Mouse (Mus musculus): Measurements from ENCODE around the gene Cdk13. TPM values are rescaled to one million over a fixed set of nuclear protein-coding genes. Genes with fewer than 3 reads are reported as not detected.
A peak's percentile ranks its signal among the peaks of the same experiment; 100 is the strongest.

The Cdk13 gene
- total RNA-seq (2021) = 10 to 100 TPM; 22.3 to 28.9 TPM

DNA sequence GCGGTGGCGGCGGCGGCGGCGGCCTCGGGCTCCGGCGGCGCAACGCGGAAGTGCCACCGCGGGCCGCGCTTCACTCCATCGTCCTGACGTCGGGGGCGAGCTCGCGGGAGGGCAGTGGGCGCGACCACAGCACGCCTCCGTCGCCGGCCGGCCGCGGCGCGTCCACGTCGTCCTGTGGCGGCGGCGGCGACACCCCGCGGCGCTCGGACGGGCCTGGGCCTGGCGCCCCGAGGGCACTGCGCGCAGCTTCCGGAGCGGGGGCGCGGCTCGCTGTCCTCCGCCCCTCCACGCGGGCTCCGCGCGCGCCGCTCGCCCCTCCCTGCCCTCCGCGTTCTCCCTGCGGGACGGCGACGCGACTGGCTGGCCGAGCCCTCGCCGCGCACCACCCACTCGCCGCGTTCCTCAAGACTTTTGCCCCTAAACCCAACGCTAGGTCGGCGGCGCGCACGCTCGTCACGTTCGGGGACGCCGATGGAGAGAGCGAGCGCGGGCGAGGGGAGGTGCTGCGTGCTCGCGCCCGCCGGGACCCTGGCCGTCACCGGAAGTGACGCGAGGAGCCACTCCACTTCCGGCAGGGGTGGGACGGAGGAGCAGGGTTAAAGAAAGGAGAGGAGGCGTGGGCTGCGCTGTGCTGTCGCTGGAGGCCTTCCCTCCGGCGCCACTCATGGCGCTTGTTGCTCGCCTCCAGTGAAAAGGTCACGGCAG lies at the start of gene Cdk13:
TSS of gene Cdk13 (minus strand) at position 189 of the 705 bp plus-strand sequence.
- intact Hi-C loops (cut with DNase I) = loop anchor here (2.0 to 5.0 kb wide), 3 partner anchors 38 to 137 kb away; partner anchors contain the start of genes Mplkip, Rala and Sugct
- peak; percentile 100 for DNase-seq (ENCODE audit: low spot score)

DNA sequence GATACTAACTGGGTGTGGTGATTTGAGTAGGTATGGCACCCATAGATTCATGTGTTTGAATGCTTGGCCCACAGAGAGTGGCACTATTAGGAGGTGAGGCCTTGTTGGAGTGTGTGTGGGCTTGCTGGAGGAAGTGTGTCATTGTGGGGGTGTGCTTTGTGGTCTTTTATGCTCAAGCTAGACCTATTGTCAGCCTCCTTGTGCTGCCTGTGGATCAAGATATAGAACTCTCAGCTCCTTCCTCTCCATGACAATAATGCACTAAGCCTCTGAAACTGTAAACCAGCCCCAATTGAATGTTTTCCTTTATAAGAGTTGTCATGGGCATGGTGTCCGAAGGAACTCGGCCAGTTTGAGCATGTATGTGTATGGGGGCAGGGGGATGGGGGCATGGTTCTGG lies 38.4 kb upstream of the Cdk13 start:
- DNase-seq (ENCODE audit: low spot score) = no peak
- intact Hi-C loops (cut with DNase I) = no loop called here

DNA sequence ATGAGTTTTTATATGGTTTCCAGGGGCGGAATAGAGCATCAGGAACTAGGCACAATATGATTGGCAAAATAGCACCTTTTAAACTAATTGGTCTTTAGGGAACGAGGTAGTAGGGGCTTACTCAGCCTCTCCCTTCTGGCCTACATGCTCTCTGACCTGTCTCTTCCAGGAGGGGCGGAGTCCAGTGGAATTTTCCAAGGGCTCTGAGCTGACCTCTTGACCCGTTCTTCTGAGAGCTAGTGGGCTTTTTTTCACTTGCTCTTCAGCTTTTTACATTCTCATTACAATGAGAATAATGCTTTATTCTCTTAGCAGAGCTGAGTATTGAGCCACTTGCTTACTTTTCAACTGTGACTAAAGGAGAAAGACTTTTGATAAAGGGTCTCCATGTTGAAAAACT lies 37.9 kb upstream of the Cdk13 start:
- intact Hi-C loops (cut with DNase I) = no loop called here
- DNase-seq (ENCODE audit: low spot score) = no peak

DNA sequence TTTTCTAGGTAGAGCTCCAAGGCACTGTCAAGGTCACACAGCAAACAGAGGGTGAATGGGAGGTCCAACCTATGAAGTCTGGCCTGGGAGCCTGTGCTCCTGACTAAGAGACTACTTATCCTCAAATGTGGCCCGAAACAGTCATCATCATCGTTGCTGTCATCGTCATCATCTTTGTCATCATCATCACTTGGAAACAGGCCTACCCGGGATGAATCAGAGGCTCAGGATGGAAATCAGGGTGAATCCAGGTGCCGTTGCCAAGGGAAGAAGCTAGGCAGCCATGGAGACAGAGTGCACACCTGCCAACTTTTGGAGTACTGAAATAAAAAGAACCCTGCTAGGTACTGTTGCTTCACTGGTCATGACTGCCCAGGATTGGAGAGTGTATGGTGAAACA lies 34.2 kb upstream of the Cdk13 start:
- intact Hi-C loops (cut with DNase I) = loop anchor here (2.0 kb wide), 1 partner anchor 144 kb away; no protein-coding TSS in a partner anchor
- no peak for DNase-seq (ENCODE audit: low spot score)

DNA sequence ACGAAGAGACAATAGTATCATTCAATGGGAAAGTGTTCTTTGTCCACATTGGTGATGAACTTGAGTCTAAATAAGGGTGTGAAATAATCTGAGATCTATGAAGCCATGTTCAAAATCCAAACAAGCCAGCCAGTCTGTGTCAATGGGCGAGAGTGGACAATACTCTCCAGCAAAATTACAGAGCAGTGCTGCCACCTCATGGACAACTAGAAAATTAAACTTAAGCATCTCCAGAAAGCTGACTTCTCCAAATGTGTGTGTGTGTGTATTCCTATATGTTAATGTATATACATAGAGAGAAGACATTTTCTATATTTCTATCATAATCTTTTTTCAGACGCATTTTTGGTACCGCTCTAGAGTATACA lies 33.6 kb upstream of the Cdk13 start:
- intact Hi-C loops (cut with DNase I) = loop anchor here (1.0 to 2.0 kb wide), 2 partner anchors 92 to 144 kb away; no protein-coding TSS in a partner anchor
- no peak for DNase-seq (ENCODE audit: low spot score)

DNA sequence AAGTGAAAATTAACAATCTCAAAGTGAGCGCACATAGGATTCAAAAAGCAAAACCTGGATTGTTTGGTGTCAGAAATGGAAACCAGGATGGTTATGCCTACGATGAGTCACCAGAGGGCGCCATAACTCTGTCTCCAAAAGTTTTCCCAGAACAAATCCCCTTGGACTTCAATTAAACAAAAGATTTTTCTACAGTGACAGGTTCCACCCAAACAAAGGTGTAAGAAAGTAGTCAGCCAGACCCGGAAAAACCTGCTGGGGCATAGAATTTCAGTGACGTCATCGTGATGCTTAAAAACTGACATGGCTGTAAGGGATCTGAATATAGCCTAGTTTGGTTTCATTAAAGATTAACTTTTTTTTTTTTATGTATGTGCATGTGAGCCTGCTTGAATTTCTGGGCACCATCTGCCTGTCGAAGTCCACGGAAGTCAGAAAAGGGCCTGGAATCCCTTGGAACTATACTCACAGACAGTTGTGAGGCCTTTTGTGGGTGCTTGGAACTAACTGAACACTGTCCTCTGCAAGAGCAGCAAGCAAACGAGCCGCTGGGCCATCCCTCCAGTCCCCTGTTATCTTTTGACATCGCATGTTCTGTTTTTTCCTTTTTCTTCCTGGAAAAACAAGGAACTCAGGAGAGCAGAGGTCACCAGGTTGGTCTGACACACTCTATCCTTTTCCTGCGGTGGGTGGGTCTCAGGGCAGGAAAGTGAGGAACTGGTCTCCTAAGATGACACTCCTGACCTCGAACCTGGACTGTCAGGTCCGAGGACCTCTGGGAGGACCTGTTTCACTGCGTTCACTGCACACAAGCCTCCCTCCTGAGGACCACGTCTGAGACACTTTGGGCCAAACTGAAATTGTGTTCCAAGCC lies 33.0 kb upstream of the Cdk13 start:
- intact Hi-C loops (cut with DNase I) = loop anchor here (1.0 to 2.0 kb wide), 2 partner anchors 92 to 145 kb away; no protein-coding TSS in a partner anchor
- no peak for DNase-seq (ENCODE audit: low spot score)

DNA sequence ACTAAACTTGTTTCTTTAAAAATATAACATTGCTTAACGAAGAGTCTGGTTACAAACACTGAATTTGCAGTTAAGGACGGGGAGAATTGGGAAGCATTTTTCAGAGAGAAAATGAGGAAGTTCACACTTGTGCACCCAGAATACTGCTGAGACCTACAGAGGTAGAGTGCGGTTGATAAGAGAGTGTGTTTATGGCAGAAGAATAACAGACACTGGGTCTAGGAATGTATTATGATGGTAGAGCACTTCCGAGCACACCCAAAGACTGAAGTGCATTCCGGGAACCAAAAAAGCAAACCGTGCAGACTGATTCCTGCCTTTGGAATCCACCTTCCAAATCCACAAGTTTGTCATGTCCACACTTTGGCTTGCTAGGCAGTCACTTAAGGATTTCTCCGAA lies 31.9 kb upstream of the Cdk13 start:
- DNase-seq (ENCODE audit: low spot score) = no peak
- intact Hi-C loops (cut with DNase I) = no loop called here

DNA sequence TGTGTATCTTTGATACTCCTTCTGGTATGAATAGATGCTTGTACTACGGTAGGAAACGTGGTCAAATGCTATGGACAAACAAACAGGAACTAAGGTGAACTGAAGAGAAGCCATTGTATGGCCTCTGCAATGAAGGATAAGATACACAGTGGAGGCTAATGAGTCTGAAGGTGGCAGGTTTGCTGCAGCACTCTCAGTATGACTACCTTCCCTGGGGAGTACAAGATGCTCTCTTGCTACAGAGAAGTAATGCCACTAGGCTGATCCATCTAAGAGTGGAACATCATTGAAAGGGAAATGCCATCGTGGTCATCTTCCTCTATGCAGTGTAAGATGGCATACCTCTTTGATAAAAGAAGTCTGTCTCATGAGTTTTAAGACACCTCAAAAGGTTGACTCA lies 28.0 kb upstream of the Cdk13 start:
- intact Hi-C loops (cut with DNase I) = no loop called here
- DNase-seq (ENCODE audit: low spot score) = no peak

DNA sequence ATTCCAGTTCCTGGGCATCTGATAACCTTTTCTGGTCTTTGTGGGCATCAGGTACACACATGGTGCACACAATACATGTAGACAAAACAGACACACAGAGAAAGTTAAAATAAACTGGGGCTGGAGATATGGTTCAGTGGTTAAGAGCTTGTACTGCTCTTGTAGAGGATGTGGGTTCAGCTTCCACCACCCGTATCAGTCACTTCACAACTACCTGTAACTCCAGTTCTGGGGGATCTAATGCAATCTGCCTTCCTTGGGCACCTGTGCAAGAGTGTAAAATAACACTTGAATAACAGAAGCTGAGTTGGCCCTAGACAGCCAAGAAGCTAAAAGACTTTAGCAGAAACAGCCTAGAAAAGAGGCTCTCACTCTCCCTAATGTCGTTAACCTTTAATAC lies 12.3 kb upstream of the Cdk13 start:
- intact Hi-C loops (cut with DNase I) = no loop called here

DNA sequence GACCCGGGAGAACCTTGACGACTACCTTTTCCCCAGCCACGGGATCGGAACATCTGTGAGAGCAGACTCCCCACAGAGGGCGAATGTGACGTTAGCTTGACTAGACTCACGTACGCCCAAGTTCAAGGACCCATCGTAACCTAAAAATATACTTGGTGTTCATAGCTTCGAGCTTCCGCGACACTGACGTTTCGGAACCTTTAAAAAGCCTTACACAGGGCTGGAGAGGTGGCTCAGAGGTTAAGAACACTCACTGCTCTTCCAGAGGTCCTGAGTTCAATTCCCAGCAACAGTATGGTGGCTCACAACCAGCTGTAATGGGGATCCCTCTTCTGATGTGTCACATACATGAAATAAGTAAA lies 698 bp upstream of the Cdk13 start:
- DNase-seq (ENCODE audit: low spot score) = no peak
- intact Hi-C loops (cut with DNase I) = loop anchor here (2.0 to 5.0 kb wide), 2 partner anchors 111 to 137 kb away; partner anchors contain the start of genes Mplkip, Rala and Sugct

More for the DNA sequence above, 12.3 kb upstream of the Cdk13 start:
- no peak for DNase-seq (ENCODE audit: low spot score)

DNA sequence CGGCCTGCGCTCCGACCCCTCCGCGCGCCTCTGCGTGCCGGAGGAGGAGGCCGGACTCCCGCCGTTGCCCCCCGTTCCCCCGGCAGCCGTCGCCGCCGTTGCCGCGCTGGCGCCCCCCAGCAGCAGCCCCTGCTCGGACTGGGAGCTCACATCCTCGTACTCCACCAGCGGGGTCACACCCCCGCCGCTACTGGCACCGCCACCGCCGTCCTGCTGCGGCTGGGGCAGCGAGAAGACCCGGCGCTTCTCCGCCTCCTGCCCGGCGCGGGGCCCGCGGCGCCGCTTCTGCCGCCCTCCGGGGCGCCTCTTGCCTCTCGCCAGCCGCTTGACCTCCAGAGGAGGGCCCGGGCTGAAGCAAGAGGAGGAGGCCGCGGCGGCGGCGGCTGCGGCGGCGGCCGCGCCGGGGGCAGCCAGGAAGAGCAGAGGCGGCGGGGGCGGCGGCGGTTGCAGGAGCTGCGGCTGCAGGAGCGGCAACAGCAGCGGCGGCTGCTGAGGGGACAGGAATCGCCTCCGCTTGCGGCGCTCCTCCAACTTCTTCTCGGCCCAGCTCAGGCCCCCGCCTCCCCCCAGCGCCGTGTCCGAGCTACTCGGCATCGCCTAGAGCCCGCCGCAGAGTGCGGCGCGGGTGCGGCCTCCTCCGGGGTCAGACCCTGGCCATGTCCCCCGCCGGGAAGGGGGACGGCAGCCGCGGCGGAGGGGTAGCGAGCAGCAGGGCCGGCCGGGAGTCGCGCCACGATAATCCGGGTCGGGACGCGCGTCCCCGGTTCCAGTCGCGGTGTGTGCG lies 647 bp downstream of the Cdk13 start:
- DNase-seq (ENCODE audit: low spot score) = peak; percentile 6
- intact Hi-C loops (cut with DNase I) = loop anchor here (2.0 to 5.0 kb wide), 2 partner anchors 37 to 109 kb away; partner anchors contain the start of genes Mplkip and Sugct

DNA sequence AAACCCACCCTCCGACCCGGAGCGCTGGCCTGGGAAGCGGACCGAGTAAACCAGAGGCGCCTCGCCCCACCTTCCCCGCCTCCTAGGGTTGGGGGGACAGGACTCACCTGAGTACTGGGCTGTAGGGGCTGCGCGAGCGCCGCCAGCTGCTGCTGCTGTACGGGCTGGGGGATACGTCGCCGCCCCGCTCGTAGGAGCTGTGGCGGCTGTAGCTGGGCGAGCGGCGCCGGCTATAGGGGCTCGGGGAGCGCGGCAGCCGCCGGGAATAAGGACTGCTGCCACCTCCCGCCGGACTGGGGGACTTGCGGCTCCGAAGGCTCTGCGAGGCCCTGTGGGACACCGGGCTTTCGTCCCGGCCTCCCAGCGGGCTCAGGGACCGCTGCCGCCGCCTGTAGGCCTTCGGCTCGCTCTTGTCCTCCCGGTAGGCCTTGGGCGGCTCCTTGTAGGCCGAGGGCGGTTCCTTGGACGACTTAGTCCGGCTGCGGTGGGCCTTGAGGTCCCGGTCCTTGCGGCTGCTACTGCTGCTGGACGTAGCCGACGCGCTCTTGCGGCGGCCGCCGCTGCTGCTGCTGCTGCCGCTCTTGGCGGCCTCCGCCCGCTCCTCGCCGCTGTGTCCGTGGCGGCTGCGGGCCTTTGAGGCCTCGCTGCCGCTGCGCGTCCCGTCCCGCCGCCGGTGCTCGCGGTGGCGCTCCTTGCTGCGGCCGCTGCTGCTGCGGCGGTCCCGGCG lies 1.4 kb downstream of the Cdk13 start:
- DNase-seq (ENCODE audit: low spot score) = peak; percentile 63
- intact Hi-C loops (cut with DNase I) = loop anchor here (1.0 to 5.0 kb wide), 3 partner anchors 36 to 109 kb away; partner anchors contain the start of genes Mplkip and Sugct

DNA sequence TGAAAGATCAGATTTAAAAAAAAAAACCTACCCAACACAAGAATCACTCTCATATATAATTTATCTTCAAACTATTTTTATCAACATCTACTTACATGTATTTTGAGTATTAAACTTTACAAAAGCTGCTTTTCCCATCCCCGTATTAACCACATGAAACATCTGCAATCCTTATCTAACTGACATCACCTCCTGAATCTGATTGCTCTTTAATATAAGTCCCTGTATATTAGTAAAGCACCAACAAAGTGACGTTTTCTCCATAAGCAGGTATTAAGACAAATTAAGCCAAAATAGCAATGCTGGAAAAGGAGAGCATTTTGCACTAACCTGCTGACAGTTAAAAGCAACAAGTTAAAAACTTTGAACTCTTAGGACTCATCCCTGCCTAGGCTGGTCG lies 2.0 kb downstream of the Cdk13 start:
- DNase-seq (ENCODE audit: low spot score) = no peak
- intact Hi-C loops (cut with DNase I) = loop anchor here (1.0 to 5.0 kb wide), 2 partner anchors 36 to 57 kb away; no protein-coding TSS in a partner anchor

DNA sequence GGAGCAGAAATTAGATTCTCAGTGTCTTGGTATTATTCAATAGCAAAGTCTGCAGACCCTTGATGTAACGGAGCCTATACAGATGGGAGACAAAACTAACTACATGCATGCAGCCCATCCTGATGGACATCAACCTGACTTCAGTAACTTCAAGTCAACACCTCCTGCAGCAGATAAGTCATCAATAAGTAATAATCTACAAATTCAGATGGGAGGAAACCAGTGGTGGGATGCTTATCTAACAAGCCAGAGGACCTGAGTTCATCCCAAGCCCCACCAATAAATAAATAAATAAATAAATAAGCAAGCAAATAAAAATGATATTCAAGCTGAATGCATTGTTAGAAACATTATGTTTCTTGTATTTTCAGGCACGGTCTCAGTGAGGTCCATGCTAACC lies 5.2 kb downstream of the Cdk13 start:
- no peak for DNase-seq (ENCODE audit: low spot score)
- intact Hi-C loops (cut with DNase I) = loop anchor here (5.0 kb wide), 1 partner anchor 32 kb away; no protein-coding TSS in a partner anchor

DNA sequence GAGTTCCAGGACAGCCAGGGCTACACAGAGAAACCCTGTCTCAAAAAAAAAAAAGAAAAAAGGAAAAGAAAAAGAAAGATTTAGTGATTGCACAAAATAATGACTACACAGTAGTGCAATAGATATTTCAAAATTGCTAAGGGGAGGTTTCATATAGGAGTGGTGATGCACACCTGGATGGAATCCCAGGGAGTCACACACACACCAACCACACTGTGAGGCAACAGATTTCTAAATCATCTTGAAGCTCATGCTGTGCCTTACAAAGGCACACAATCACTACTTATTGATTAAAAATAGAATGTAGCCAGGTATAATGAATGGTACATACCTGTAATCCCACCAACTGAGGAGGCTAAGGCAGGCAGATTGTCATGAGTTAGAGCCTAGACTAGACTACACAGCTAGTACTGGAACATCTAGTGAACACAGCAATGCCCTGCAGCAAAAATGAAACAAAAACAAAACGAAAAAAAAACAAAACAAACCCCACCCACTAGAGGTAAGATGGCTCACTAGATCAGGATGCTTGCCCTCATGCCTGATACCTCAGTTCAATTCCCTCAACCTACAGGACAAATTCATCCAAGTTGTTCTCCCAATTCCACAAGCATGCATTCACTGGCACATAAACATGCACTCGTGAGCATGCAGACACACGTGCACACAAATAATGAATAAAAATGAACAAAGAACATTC lies 9.0 kb downstream of the Cdk13 start:
- intact Hi-C loops (cut with DNase I) = no loop called here
- no peak for DNase-seq (ENCODE audit: low spot score)

DNA sequence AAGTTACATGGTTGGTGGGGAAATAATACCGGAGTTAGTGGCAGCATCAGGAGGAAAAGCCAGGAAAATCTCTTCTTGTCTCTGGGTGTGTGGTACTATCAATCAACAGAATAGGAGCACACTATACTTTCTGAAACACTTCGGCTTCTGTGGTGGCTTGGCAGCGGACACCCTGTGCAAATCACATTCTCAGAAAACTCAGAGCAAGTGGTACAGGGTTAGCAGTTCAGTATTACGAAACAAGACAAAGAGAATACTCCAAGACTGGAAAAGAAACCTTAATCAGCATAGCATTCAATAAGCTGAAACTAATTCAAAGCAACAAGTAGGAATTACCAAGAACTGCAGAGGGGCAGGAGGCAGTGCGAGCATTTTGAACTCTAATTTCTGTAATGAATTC lies 21.3 kb downstream of the Cdk13 start:
- intact Hi-C loops (cut with DNase I) = no loop called here
- no peak for DNase-seq (ENCODE audit: low spot score)

DNA sequence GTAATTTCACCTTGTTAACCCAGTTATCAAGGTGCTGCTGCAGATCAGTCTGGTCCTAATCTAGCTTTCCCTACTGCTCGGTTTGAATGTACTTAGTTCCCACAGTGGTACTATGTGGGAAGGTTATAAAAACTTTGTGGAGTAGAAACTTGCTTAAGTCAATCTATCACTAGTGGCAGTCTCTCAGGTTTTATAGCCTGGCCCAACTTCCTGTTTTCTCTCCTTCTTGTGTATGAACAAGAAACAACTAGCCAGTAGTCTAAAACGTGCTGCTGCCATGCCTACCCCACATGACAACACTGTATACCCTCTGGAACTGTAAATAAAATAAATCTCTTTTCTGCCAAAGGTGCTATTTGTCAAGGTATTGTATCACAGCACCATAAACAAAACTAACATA lies 25.0 kb downstream of the Cdk13 start:
- intact Hi-C loops (cut with DNase I) = no loop called here
- no peak for DNase-seq (ENCODE audit: low spot score)

DNA sequence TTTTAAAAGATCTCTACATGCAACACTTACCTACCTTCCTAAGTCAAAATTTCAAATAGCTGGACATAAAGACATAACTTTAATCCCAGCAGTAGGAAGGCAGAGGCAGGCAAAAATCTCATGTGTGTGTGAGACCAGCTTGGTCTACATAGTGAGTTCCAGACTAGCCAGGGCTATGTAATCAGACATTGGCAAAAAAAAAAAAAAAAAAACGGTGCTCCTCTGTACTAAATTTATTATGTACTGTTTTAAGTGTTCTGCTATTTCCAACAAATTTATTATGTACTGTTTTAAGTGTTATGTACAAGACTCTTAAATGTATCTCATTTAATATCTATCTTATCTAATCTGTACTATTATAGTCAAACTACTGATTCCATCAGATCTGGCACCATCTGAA lies 28.6 kb downstream of the Cdk13 start:
- no peak for DNase-seq (ENCODE audit: low spot score)
- intact Hi-C loops (cut with DNase I) = no loop called here

DNA sequence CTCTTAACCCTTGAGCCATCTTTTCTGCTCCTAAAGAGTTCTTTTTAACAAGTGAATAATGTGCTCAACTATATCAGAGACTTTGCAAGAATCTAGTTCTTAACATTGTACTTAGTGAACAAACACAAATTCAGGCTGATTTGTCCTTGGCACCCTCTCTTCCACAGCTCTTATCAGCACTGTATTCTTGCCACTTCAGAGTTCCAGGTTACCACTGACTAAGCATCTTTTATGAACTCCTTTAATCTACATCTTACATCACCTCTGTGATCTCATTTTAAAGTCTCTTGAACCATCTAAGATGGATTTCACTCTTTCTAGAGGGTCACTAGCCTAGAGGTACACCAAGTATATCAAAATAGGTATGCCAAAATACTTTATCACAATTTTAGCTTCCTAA lies 29.5 kb downstream of the Cdk13 start:
- intact Hi-C loops (cut with DNase I) = no loop called here
- no peak for DNase-seq (ENCODE audit: low spot score)

Measured in heart, postnatal 25 days (tissue).